Mouse (Mus musculus): ENCODE measurements around the gene Lrrc25. TPM values are rescaled to one million over a fixed set of nuclear protein-coding genes. Genes with fewer than 3 reads are reported as not detected.

The Lrrc25 gene
- polyA plus RNA-seq, 1 experiment from 2014 or later, result 0.20 TPM

GRCm38 (mm10) chr8:70648164-70648442, 32.1 kb downstream of the Lrrc25 start:
- Histone ChIP-seq H3K9me3 (ENCODE audit: control insufficient read depth, low read length) (no peaks in the 10 kb centered on the region), H3K4me2 (ENCODE audit: low read depth, low read length) (no peak overlapping the region), H3K27me3 (ENCODE audit: control insufficient read depth, insufficient read depth, low read length) (no peaks in the 10 kb centered on the region), H3K9ac (replicated peaks; ENCODE audit: low read depth, low read length) (no peak overlapping the region), H3K27ac (ENCODE audit: low read depth, low read length) (peak overlapping the region; percentile 39; the same call in 1 of the 2 replicates), H3K4me3 (ENCODE audit: low read depth, low read length) (no peak overlapping the region), H3K36me3 (ENCODE audit: control insufficient read depth, insufficient read depth, low read length) (0 out of 2 replicates have a peak, but pooled peaks cover 4% of the 10 kb centered on the region), H3K4me1 (ENCODE audit: control insufficient read depth, insufficient read depth, low read length) (peaks cover 24% of the 10 kb centered on the region)
- WGBS, result 46% methylated on average over 1 of the region's 1 CpGs
- no peak for ATAC-seq (ENCODE audit: low read depth)

- Histone ChIP-seq H3K27ac (ENCODE audit: low read depth, low read length) (peak overlapping the region; percentile 71), H3K27me3 (ENCODE audit: control insufficient read depth, insufficient read depth, low read length) (no peaks in the 10 kb centered on the region), H3K4me2 (ENCODE audit: low read depth, low read length) (no peak overlapping the region), H3K9ac (replicated peaks; ENCODE audit: low read depth, low read length) (0 out of 2 replicates have a peak overlapping the region, but pooled peaks have one; percentile 0), H3K36me3 (ENCODE audit: control insufficient read depth, insufficient read depth, low read length) (0 out of 2 replicates have a peak, but pooled peaks cover 4% of the 10 kb centered on the region), H3K9me3 (ENCODE audit: control insufficient read depth, low read length) (no peaks in the 10 kb centered on the region), H3K4me1 (ENCODE audit: control insufficient read depth, insufficient read depth, low read length) (peaks cover 24% of the 10 kb centered on the region), H3K4me3 (ENCODE audit: low read depth, low read length) (no peak overlapping the region)
- ATAC-seq (ENCODE audit: low read depth), result peak; percentile 12; the same call in 1 of the 2 replicates
- WGBS, result 57% methylated on average over 3 of the region's 3 CpGs
Observed at GRCm38 (mm10) chr8:70648921-70649320, 33.0 kb downstream of the Lrrc25 start.

GRCm38 (mm10) chr8:70649324-70649723, 33.4 kb downstream of the Lrrc25 start:
- Histone ChIP-seq H3K9me3 (ENCODE audit: control insufficient read depth, low read length) (no peaks in the 10 kb centered on the region), H3K4me1 (ENCODE audit: control insufficient read depth, insufficient read depth, low read length) (peaks cover 24% of the 10 kb centered on the region), H3K9ac (replicated peaks; ENCODE audit: low read depth, low read length) (no peak overlapping the region), H3K4me3 (ENCODE audit: low read depth, low read length) (no peak overlapping the region), H3K27me3 (ENCODE audit: control insufficient read depth, insufficient read depth, low read length) (no peaks in the 10 kb centered on the region), H3K27ac (ENCODE audit: low read depth, low read length) (peak overlapping the region; percentile 71), H3K4me2 (ENCODE audit: low read depth, low read length) (no peak overlapping the region), H3K36me3 (ENCODE audit: control insufficient read depth, insufficient read depth, low read length) (0 out of 2 replicates have a peak, but pooled peaks cover 4% of the 10 kb centered on the region)
- 34% methylated on average over 4 of the region's 4 CpGs for WGBS
- peak; percentile 74 for ATAC-seq (ENCODE audit: low read depth)

GRCm38 (mm10) chr8:70650351-70650750, 34.4 kb downstream of the Lrrc25 start:
- no peak overlapping the region for H3K4me2 ChIP-seq (ENCODE audit: low read depth, low read length)
- 90% methylated on average over 17 of the region's 17 CpGs for WGBS
- peak overlapping the region; percentile 55; the same call in 1 of the 2 replicates for H3K27ac ChIP-seq (ENCODE audit: low read depth, low read length)
- peaks cover 24% of the 10 kb centered on the region for H3K4me1 ChIP-seq (ENCODE audit: control insufficient read depth, insufficient read depth, low read length)
- ATAC-seq (ENCODE audit: low read depth), result no peak
- H3K9me3 ChIP-seq (ENCODE audit: control insufficient read depth, low read length), result no peaks in the 10 kb centered on the region
- H3K4me3 ChIP-seq (ENCODE audit: low read depth, low read length), result no peak overlapping the region
- no peaks in the 10 kb centered on the region for H3K27me3 ChIP-seq (ENCODE audit: control insufficient read depth, insufficient read depth, low read length)
- 0 out of 2 replicates have a peak, but pooled peaks cover 4% of the 10 kb centered on the region for H3K36me3 ChIP-seq (ENCODE audit: control insufficient read depth, insufficient read depth, low read length)
- no peak overlapping the region for H3K9ac ChIP-seq (replicated peaks; ENCODE audit: low read depth, low read length)

GRCm38 (mm10) chr8:70653226-70653625, 37.3 kb downstream of the Lrrc25 start:
- no peaks in the 10 kb centered on the region for H3K9me3 ChIP-seq (ENCODE audit: control insufficient read depth, low read length)
- H3K27me3 ChIP-seq (ENCODE audit: control insufficient read depth, insufficient read depth, low read length), result no peaks in the 10 kb centered on the region
- 0 out of 2 replicates have a peak, but pooled peaks cover 4% of the 10 kb centered on the region for H3K36me3 ChIP-seq (ENCODE audit: control insufficient read depth, insufficient read depth, low read length)
- no peak overlapping the region for H3K27ac ChIP-seq (ENCODE audit: low read depth, low read length)
- WGBS, result 36% methylated on average over 2 of the region's 2 CpGs
- no peak overlapping the region for H3K4me2 ChIP-seq (ENCODE audit: low read depth, low read length)
- H3K9ac ChIP-seq (replicated peaks; ENCODE audit: low read depth, low read length), result no peak overlapping the region
- H3K4me3 ChIP-seq (ENCODE audit: low read depth, low read length), result no peak overlapping the region
- no peak for ATAC-seq (ENCODE audit: low read depth)
- H3K4me1 ChIP-seq (ENCODE audit: control insufficient read depth, insufficient read depth, low read length), result peaks cover 18% of the 10 kb centered on the region

GRCm38 (mm10) chr8:70654121-70654520, 38.2 kb downstream of the Lrrc25 start:
- no peak overlapping the region for H3K27ac ChIP-seq (ENCODE audit: low read depth, low read length)
- H3K27me3 ChIP-seq (ENCODE audit: control insufficient read depth, insufficient read depth, low read length), result no peaks in the 10 kb centered on the region
- H3K4me3 ChIP-seq (ENCODE audit: low read depth, low read length), result no peak overlapping the region
- 76% methylated on average over 1 of the region's 1 CpGs for WGBS
- no peaks in the 10 kb centered on the region for H3K36me3 ChIP-seq (ENCODE audit: control insufficient read depth, insufficient read depth, low read length)
- no peak for ATAC-seq (ENCODE audit: low read depth)
- no peak overlapping the region for H3K4me2 ChIP-seq (ENCODE audit: low read depth, low read length)
- H3K4me1 ChIP-seq (ENCODE audit: control insufficient read depth, insufficient read depth, low read length), result peaks cover 20% of the 10 kb centered on the region
- H3K9ac ChIP-seq (replicated peaks; ENCODE audit: low read depth, low read length), result no peak overlapping the region
- H3K9me3 ChIP-seq (ENCODE audit: control insufficient read depth, low read length), result no peaks in the 10 kb centered on the region

GRCm38 (mm10) chr8:70655469-70655868, 39.5 kb downstream of the Lrrc25 start:
- Histone ChIP-seq H3K9ac (replicated peaks; ENCODE audit: low read depth, low read length) (no peak overlapping the region), H3K4me3 (ENCODE audit: low read depth, low read length) (no peak overlapping the region), H3K4me2 (ENCODE audit: low read depth, low read length) (no peak overlapping the region), H3K9me3 (ENCODE audit: control insufficient read depth, low read length) (no peaks in the 10 kb centered on the region), H3K27me3 (ENCODE audit: control insufficient read depth, insufficient read depth, low read length) (no peaks in the 10 kb centered on the region), H3K27ac (ENCODE audit: low read depth, low read length) (peak overlapping the region; percentile 80), H3K36me3 (ENCODE audit: control insufficient read depth, insufficient read depth, low read length) (no peaks in the 10 kb centered on the region), H3K4me1 (ENCODE audit: control insufficient read depth, insufficient read depth, low read length) (peaks cover 17% of the 10 kb centered on the region; the same call in 1 of the 2 replicates)
- 21% methylated on average over 2 of the region's 2 CpGs for WGBS
- no peak for ATAC-seq (ENCODE audit: low read depth)

GRCm38 (mm10) chr8:70656193-70656790, 40.3 kb downstream of the Lrrc25 start:
- no peak overlapping the region for H3K4me3 ChIP-seq (ENCODE audit: low read depth, low read length)
- H3K9ac ChIP-seq (replicated peaks; ENCODE audit: low read depth, low read length), result peak overlapping the region; percentile 11; the same call in 1 of the 2 replicates
- WGBS, result 11% methylated on average over 13 of the region's 13 CpGs
- no peaks in the 10 kb centered on the region for H3K27me3 ChIP-seq (ENCODE audit: control insufficient read depth, insufficient read depth, low read length)
- peaks cover 17% of the 10 kb centered on the region; the same call in 1 of the 2 replicates for H3K4me1 ChIP-seq (ENCODE audit: control insufficient read depth, insufficient read depth, low read length)
- ATAC-seq (ENCODE audit: low read depth), result peak; percentile 23
- H3K9me3 ChIP-seq (ENCODE audit: control insufficient read depth, low read length), result no peaks in the 10 kb centered on the region
- no peak overlapping the region; the same call in 1 of the 2 replicates for H3K4me2 ChIP-seq (ENCODE audit: low read depth, low read length)
- no peaks in the 10 kb centered on the region for H3K36me3 ChIP-seq (ENCODE audit: control insufficient read depth, insufficient read depth, low read length)
- H3K27ac ChIP-seq (ENCODE audit: low read depth, low read length), result peak overlapping the region; percentile 80

- no peaks in the 10 kb centered on the region for H3K27me3 ChIP-seq (ENCODE audit: control insufficient read depth, insufficient read depth, low read length)
- WGBS, result 88% methylated on average over 3 of the region's 3 CpGs
- H3K9ac ChIP-seq (replicated peaks; ENCODE audit: low read depth, low read length), result no peak overlapping the region
- peaks cover 17% of the 10 kb centered on the region; the same call in 1 of the 2 replicates for H3K4me1 ChIP-seq (ENCODE audit: control insufficient read depth, insufficient read depth, low read length)
- no peaks in the 10 kb centered on the region for H3K36me3 ChIP-seq (ENCODE audit: control insufficient read depth, insufficient read depth, low read length)
- no peak for ATAC-seq (ENCODE audit: low read depth)
- H3K27ac ChIP-seq (ENCODE audit: low read depth, low read length), result peak overlapping the region; percentile 80
- no peaks in the 10 kb centered on the region for H3K9me3 ChIP-seq (ENCODE audit: control insufficient read depth, low read length)
- H3K4me2 ChIP-seq (ENCODE audit: low read depth, low read length), result peak overlapping the region; percentile 91
- H3K4me3 ChIP-seq (ENCODE audit: low read depth, low read length), result peak overlapping the region; percentile 73
Observed at GRCm38 (mm10) chr8:70657214-70657613, 41.3 kb downstream of the Lrrc25 start.

All from neural tube, embryonic 14.5 days (tissue).